Mouse (Mus musculus) kidney, postnatal 0 days (tissue): ENCODE data around the gene Prox1. TPM values are rescaled to one million over a fixed set of nuclear protein-coding genes. Genes with fewer than 3 reads are reported as not detected.

Experiments used
- ATAC-seq: fragments of 200-750 bp; cut with Nextera tagmentation; replicated peaks from 2 replicates; pipeline ENCODE4 v1.8.0; 2017; ENCODE audit warnings: low read depth, moderate number of reproducible peaks, moderate TSS enrichment, moderate library complexity; ENCODE audit not compliant: low FRiP score
- DNase-seq: peaks from one replicate; pipeline ENCODE4 v3.0.0-alpha.2; 2016; ENCODE audit warnings: low spot score
- H3K27ac ChIP-seq: fragments of 300-500 bp; sonication (generic); 2 replicates; pipeline ENCODE4 v1.5.1; 2014; ENCODE audit warnings: mild to moderate bottlenecking
- H3K27me3 ChIP-seq: fragments of 300-500 bp; sonication (generic); 2 replicates; pipeline ENCODE4 v1.6.1; 2014; ENCODE audit warnings: low read length, mixed read lengths; ENCODE audit not compliant: insufficient read depth
- H3K36me3 ChIP-seq: fragments of 300-500 bp; sonication (generic); 2 replicates; pipeline ENCODE4 v1.6.1; 2014; ENCODE audit warnings: low read length, mixed read lengths; ENCODE audit not compliant: insufficient read depth
- H3K4me1 ChIP-seq: fragments of 300-500 bp; sonication (generic); replicated peaks from 2 replicates; pipeline ENCODE4 v1.6.1; 2014; ENCODE audit warnings: antibody characterized with exemption, low read length, mixed read lengths; ENCODE audit not compliant: insufficient read depth
- H3K4me2 ChIP-seq: fragments of 300-500 bp; sonication (generic); 2 replicates; pipeline ENCODE4 v1.6.1; 2014; ENCODE audit warnings: mild to moderate bottlenecking, low read length, moderate library complexity, mixed read lengths
- H3K4me3 ChIP-seq: fragments of 300-500 bp; sonication (generic); replicated peaks from 2 replicates; pipeline ENCODE4 v1.5.1; 2014; ENCODE audit warnings: low read depth, low read length
- H3K9ac ChIP-seq: fragments of 300-500 bp; sonication (generic); 2 replicates; pipeline ENCODE4 v1.6.1; 2014; ENCODE audit warnings: low read depth, low read length
- H3K9me3 ChIP-seq: fragments of 300-500 bp; sonication (generic); replicated peaks from 2 replicates; pipeline ENCODE4 v1.6.1; 2016; ENCODE audit warnings: low read length, inconsistent platforms, mixed read lengths
- CTCF ChIP-seq: IDR thresholded peaks from 2 replicates; pipeline ENCODE4 v1.5.1; 2016; ENCODE audit warnings: antibody characterized with exemption, low read depth, mild to moderate bottlenecking, moderate library complexity
- WGBS: fragments of 180-500 bp; shearing (Covaris S2); extraction: QIAGEN DNeasy Blood & Tissue Kit; methylation state at CpG from one replicate; pipeline ENCODE4 v1.1.7; 2014; 5-methylcytosine and 5-hydroxymethylcytosine counted together
- polyA plus RNA-seq: library from polyadenylated mRNA; unstranded; fragments of >200 nt; fragmentation: Nextera tagmentation; extraction: Ambion mirVana; gene quantifications from 2 replicates; pipeline ENCODE4 v1.2.1, GENCODE M21; 2015

Prox1 gene
- polyA plus RNA-seq, 1 experiment from 2014 or later, result 1.3 TPM

DNA sequence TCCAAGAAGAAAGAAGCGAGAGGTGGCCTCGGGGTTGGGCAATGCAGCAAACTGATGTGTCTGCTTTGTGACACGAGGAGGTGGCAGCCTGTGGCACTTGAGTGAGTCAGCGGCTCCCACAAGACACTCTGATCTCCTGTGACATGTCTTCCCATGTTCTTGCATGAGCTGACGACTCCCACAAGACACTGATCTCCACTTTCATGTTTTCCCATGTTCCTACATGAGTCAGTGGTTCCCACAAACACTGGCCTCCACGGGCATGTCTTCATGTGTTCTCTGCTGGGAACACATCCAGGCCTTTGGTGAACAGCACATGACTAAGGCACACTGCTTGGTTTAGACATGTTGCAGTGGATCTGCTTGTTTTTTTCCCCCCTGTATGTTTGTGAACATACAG, 58.8 kb downstream of the Prox1 start:
- Histone ChIP-seq H3K27ac (no peak overlapping the region), H3K27me3 (no peaks in the 10 kb centered on the region), H3K4me2 (no peak overlapping the region), H3K9me3 (no peaks in the 10 kb centered on the region), H3K4me1 (no peaks in the 10 kb centered on the region), H3K4me3 (no peak overlapping the region), H3K9ac (no peak overlapping the region), H3K36me3 (no peaks in the 10 kb centered on the region)
- no peak for ATAC-seq
- TF ChIP-seq CTCF, result no peak
- 82% methylated on average over 6 of the region's 6 CpGs for WGBS
- DNase-seq, result no peak

DNA sequence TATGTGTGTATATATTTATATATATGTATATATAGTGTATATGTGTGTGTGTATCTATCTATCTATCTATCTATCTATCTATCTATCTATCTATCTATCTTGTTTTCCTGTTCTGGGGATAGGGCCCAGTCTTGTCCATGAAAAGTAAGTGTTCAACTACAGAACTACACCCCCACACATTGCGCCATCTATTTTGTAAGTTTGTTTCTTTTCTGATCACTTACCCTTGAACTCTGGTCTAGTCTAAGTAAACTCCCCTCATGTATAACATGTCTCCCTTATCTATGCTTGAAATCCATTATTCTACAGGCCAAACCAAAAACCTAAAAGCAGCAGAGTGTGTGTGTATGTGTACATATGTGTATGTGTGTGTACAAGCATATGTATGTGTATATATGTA, 62.9 kb downstream of the Prox1 start:
- WGBS, result 88% methylated on average over 1 of the region's 1 CpGs
- Histone ChIP-seq H3K36me3 (no peaks in the 10 kb centered on the region), H3K4me3 (no peak overlapping the region), H3K9me3 (no peaks in the 10 kb centered on the region), H3K27ac (no peak overlapping the region), H3K4me2 (no peak overlapping the region), H3K4me1 (no peaks in the 10 kb centered on the region), H3K27me3 (no peaks in the 10 kb centered on the region), H3K9ac (no peak overlapping the region)
- TF ChIP-seq CTCF, result no peak
- no peak for DNase-seq
- no peak for ATAC-seq

GRCm38 (mm10) chr1:190106674-190107420, 63.7 kb downstream of the Prox1 start:
- no peaks in the 10 kb centered on the region for H3K36me3 ChIP-seq
- no peak for TF ChIP-seq CTCF
- no peaks in the 10 kb centered on the region for H3K27me3 ChIP-seq
- 61% methylated on average over 16 of the region's 16 CpGs for WGBS
- no peaks in the 10 kb centered on the region for H3K9me3 ChIP-seq
- H3K4me3 ChIP-seq, result no peak overlapping the region
- H3K9ac ChIP-seq, result no peak overlapping the region
- no peaks in the 10 kb centered on the region for H3K4me1 ChIP-seq
- no peak overlapping the region for H3K4me2 ChIP-seq
- no peak for DNase-seq
- no peak for ATAC-seq
- H3K27ac ChIP-seq, result no peak overlapping the region

DNA sequence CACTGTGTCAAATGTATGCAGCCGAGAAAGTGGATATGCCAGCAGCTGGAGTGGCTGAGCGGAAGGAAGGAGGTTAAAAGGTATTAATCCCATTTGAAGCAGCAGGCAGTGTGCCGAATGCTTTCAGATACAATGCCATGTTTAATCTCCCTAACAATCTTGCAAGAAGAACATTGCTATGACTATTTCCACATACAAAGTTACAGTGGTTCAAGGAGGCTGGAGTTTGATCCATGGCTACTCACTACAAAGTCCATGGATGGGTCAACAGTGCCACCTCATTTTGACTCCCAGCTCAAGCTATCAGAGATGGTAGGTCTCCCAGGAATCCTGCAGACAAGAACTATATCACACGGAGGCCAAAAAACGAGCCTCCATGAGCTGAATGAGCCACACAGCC, 64.5 kb downstream of the Prox1 start:
- Histone ChIP-seq H3K4me3 (no peak overlapping the region), H3K9ac (no peak overlapping the region), H3K27me3 (no peaks in the 10 kb centered on the region), H3K4me1 (no peaks in the 10 kb centered on the region), H3K27ac (no peak overlapping the region), H3K9me3 (no peaks in the 10 kb centered on the region), H3K4me2 (no peak overlapping the region), H3K36me3 (no peaks in the 10 kb centered on the region)
- DNase-seq, result no peak
- no peak for TF ChIP-seq CTCF
- 77% methylated on average over 5 of the region's 5 CpGs for WGBS
- no peak for ATAC-seq

GRCm38 (mm10) chr1:190093326-190093725, 77.2 kb downstream of the Prox1 start:
- no peak for TF ChIP-seq CTCF
- H3K4me2 ChIP-seq, result no peak overlapping the region
- DNase-seq (no peak), ATAC-seq (no peak)
- no peaks in the 10 kb centered on the region for H3K4me1 ChIP-seq
- 67% methylated on average over 9 of the region's 9 CpGs for WGBS
- no peak overlapping the region for H3K4me3 ChIP-seq
- no peak overlapping the region for H3K9ac ChIP-seq
- H3K27ac ChIP-seq, result no peak overlapping the region
- H3K9me3 ChIP-seq, result no peaks in the 10 kb centered on the region
- no peaks in the 10 kb centered on the region for H3K36me3 ChIP-seq
- no peaks in the 10 kb centered on the region for H3K27me3 ChIP-seq

- Histone ChIP-seq H3K4me3 (no peak overlapping the region), H3K9ac (no peak overlapping the region), H3K27ac (no peak overlapping the region), H3K36me3 (no peaks in the 10 kb centered on the region), H3K4me1 (no peaks in the 10 kb centered on the region), H3K4me2 (no peak overlapping the region), H3K27me3 (no peaks in the 10 kb centered on the region), H3K9me3 (no peaks in the 10 kb centered on the region)
- TF ChIP-seq CTCF, result no peak
- WGBS, result 89% methylated on average over 7 of the region's 7 CpGs
- no peak for DNase-seq
- ATAC-seq, result no peak
These were observed 78.4 kb downstream of the Prox1 start for GRCm38 (mm10) chr1:190092076-190092475.

DNA sequence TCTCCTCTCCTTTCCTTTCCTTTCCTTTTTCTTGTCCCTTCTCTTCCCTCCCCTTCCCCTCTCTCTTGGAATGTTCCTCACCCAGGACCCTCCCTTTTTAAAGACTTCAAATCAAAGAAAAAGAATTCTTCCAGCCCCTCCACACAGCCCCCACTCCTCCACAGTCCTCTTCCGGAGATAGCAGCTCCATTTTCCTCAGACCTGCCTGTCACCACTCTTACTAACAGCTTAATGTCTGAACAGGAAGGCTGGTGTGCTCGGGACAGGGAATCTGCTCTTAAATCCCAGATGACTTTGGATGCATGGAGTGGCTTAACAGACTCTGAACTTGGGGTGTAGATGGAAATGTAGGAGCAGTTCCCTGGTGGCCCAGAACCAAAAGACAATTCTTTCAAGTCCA, 81.6 kb downstream of the Prox1 start:
- H3K36me3 ChIP-seq, result no peaks in the 10 kb centered on the region
- TF ChIP-seq CTCF, result no peak

More for the DNA sequence above, 81.6 kb downstream of the Prox1 start:
- ATAC-seq (no peak), DNase-seq (no peak)
- H3K27ac ChIP-seq, result no peak overlapping the region
- no peak overlapping the region for H3K9ac ChIP-seq
- no peaks in the 10 kb centered on the region for H3K27me3 ChIP-seq
- H3K9me3 ChIP-seq, result no peaks in the 10 kb centered on the region
- no peak overlapping the region for H3K4me2 ChIP-seq
- no peaks in the 10 kb centered on the region for H3K4me1 ChIP-seq
- WGBS, result 18% methylated on average over 2 of the region's 2 CpGs
- H3K4me3 ChIP-seq, result no peak overlapping the region
